Mouse (Mus musculus): ENCODE measurements around the gene Galnt14. TPM values are rescaled to one million over a fixed set of nuclear protein-coding genes. Genes with fewer than 3 reads are reported as not detected.

Galnt14 gene
- polyA plus RNA-seq, 1 experiment from 2014 or later = not detected

- no peaks in the 10 kb centered on the region for H3K4me1 ChIP-seq (ENCODE audit: control insufficient read depth, low read depth, low read length)
- 4% methylated on average over 43 of the region's 43 CpGs for WGBS (ENCODE audit: insufficient replicate concordance)
- no peak overlapping the region for H3K9ac ChIP-seq (ENCODE audit: low read depth, low read length)
- H3K4me3 ChIP-seq (ENCODE audit: low read depth, low read length) = peak overlapping the region; percentile 28; the same call in 1 of the 2 replicates
- peaks cover 40% of the 10 kb centered on the region for H3K27me3 ChIP-seq (ENCODE audit: control insufficient read depth, insufficient read depth, low read depth, low read length)
- H3K4me2 ChIP-seq (ENCODE audit: low read depth, low read length) = peak overlapping the region; percentile 49
- H3K36me3 ChIP-seq (ENCODE audit: control insufficient read depth, insufficient read depth) = no peaks in the 10 kb centered on the region
- no peak overlapping the region for H3K27ac ChIP-seq (ENCODE audit: low read length)
- ATAC-seq (ENCODE audit: low read depth) = no peak
- H3K9me3 ChIP-seq (replicated peaks; ENCODE audit: control insufficient read depth, low read length) = no peaks in the 10 kb centered on the region
Observed at GRCm38 (mm10) chr17:73709131-73710041, 867 bp downstream of the Galnt14 start.

GRCm38 (mm10) chr17:73708451-73708850, 1.8 kb downstream of the Galnt14 start:
- H3K4me2 ChIP-seq (ENCODE audit: low read depth, low read length) = no peak overlapping the region
- no peaks in the 10 kb centered on the region for H3K36me3 ChIP-seq (ENCODE audit: control insufficient read depth, insufficient read depth)
- no peak overlapping the region for H3K9ac ChIP-seq (ENCODE audit: low read depth, low read length)
- WGBS (ENCODE audit: insufficient replicate concordance) = 71% methylated on average over 6 of the region's 6 CpGs
- no peaks in the 10 kb centered on the region for H3K4me1 ChIP-seq (ENCODE audit: control insufficient read depth, low read depth, low read length)
- H3K4me3 ChIP-seq (ENCODE audit: low read depth, low read length) = no peak overlapping the region
- H3K27ac ChIP-seq (ENCODE audit: low read length) = no peak overlapping the region
- H3K27me3 ChIP-seq (ENCODE audit: control insufficient read depth, insufficient read depth, low read depth, low read length) = peaks cover 40% of the 10 kb centered on the region
- no peaks in the 10 kb centered on the region for H3K9me3 ChIP-seq (replicated peaks; ENCODE audit: control insufficient read depth, low read length)
- no peak for ATAC-seq (ENCODE audit: low read depth)

GRCm38 (mm10) chr17:73703571-73703970, 6.7 kb downstream of the Galnt14 start:
- no peak overlapping the region for H3K4me3 ChIP-seq (ENCODE audit: low read depth, low read length)
- no peak overlapping the region for H3K27ac ChIP-seq (ENCODE audit: low read length)
- peaks cover 4% of the 10 kb centered on the region; the same call in 1 of the 2 replicates for H3K27me3 ChIP-seq (ENCODE audit: control insufficient read depth, insufficient read depth, low read depth, low read length)
- H3K9ac ChIP-seq (ENCODE audit: low read depth, low read length) = no peak overlapping the region
- no peaks in the 10 kb centered on the region for H3K36me3 ChIP-seq (ENCODE audit: control insufficient read depth, insufficient read depth)
- H3K9me3 ChIP-seq (replicated peaks; ENCODE audit: control insufficient read depth, low read length) = no peaks in the 10 kb centered on the region
- no peak for ATAC-seq (ENCODE audit: low read depth)
- no peaks in the 10 kb centered on the region for H3K4me1 ChIP-seq (ENCODE audit: control insufficient read depth, low read depth, low read length)
- H3K4me2 ChIP-seq (ENCODE audit: low read depth, low read length) = no peak overlapping the region

GRCm38 (mm10) chr17:73701016-73701415, 9.2 kb downstream of the Galnt14 start:
- no peaks in the 10 kb centered on the region for H3K27me3 ChIP-seq (ENCODE audit: control insufficient read depth, insufficient read depth, low read depth, low read length)
- H3K36me3 ChIP-seq (ENCODE audit: control insufficient read depth, insufficient read depth) = no peaks in the 10 kb centered on the region
- no peak overlapping the region for H3K4me3 ChIP-seq (ENCODE audit: low read depth, low read length)
- WGBS (ENCODE audit: insufficient replicate concordance) = 37% methylated on average over 7 of the region's 7 CpGs
- H3K9me3 ChIP-seq (replicated peaks; ENCODE audit: control insufficient read depth, low read length) = no peaks in the 10 kb centered on the region
- H3K4me2 ChIP-seq (ENCODE audit: low read depth, low read length) = no peak overlapping the region
- H3K9ac ChIP-seq (ENCODE audit: low read depth, low read length) = no peak overlapping the region
- no peak for ATAC-seq (ENCODE audit: low read depth)
- H3K4me1 ChIP-seq (ENCODE audit: control insufficient read depth, low read depth, low read length) = no peaks in the 10 kb centered on the region
- H3K27ac ChIP-seq (ENCODE audit: low read length) = no peak overlapping the region

- no peak overlapping the region for H3K9ac ChIP-seq (ENCODE audit: low read depth, low read length)
- ATAC-seq (ENCODE audit: low read depth) = no peak
- WGBS (ENCODE audit: insufficient replicate concordance) = 57% methylated on average over 6 of the region's 6 CpGs
- no peak overlapping the region for H3K4me3 ChIP-seq (ENCODE audit: low read depth, low read length)
- H3K4me2 ChIP-seq (ENCODE audit: low read depth, low read length) = no peak overlapping the region
- H3K27me3 ChIP-seq (ENCODE audit: control insufficient read depth, insufficient read depth, low read depth, low read length) = no peaks in the 10 kb centered on the region
- no peaks in the 10 kb centered on the region for H3K9me3 ChIP-seq (replicated peaks; ENCODE audit: control insufficient read depth, low read length)
- H3K27ac ChIP-seq (ENCODE audit: low read length) = no peak overlapping the region
- H3K36me3 ChIP-seq (ENCODE audit: control insufficient read depth, insufficient read depth) = no peaks in the 10 kb centered on the region
- no peaks in the 10 kb centered on the region for H3K4me1 ChIP-seq (ENCODE audit: control insufficient read depth, low read depth, low read length)
Observed at GRCm38 (mm10) chr17:73699881-73700280, 10.4 kb downstream of the Galnt14 start.

- H3K9me3 ChIP-seq (replicated peaks; ENCODE audit: control insufficient read depth, low read length) = no peaks in the 10 kb centered on the region
- H3K36me3 ChIP-seq (ENCODE audit: control insufficient read depth, insufficient read depth) = no peaks in the 10 kb centered on the region
- H3K9ac ChIP-seq (ENCODE audit: low read depth, low read length) = no peak overlapping the region
- H3K4me2 ChIP-seq (ENCODE audit: low read depth, low read length) = no peak overlapping the region
- no peaks in the 10 kb centered on the region for H3K27me3 ChIP-seq (ENCODE audit: control insufficient read depth, insufficient read depth, low read depth, low read length)
- 51% methylated on average over 3 of the region's 3 CpGs for WGBS (ENCODE audit: insufficient replicate concordance)
- H3K4me3 ChIP-seq (ENCODE audit: low read depth, low read length) = no peak overlapping the region
- no peak overlapping the region for H3K27ac ChIP-seq (ENCODE audit: low read length)
- no peaks in the 10 kb centered on the region for H3K4me1 ChIP-seq (ENCODE audit: control insufficient read depth, low read depth, low read length)
- no peak for ATAC-seq (ENCODE audit: low read depth)
Observed at GRCm38 (mm10) chr17:73694206-73694952, 15.9 kb downstream of the Galnt14 start.

- H3K9ac ChIP-seq (ENCODE audit: low read depth, low read length) = no peak overlapping the region
- no peak overlapping the region for H3K27ac ChIP-seq (ENCODE audit: low read length)
- H3K4me3 ChIP-seq (ENCODE audit: low read depth, low read length) = no peak overlapping the region
- no peaks in the 10 kb centered on the region for H3K9me3 ChIP-seq (replicated peaks; ENCODE audit: control insufficient read depth, low read length)
- H3K4me2 ChIP-seq (ENCODE audit: low read depth, low read length) = no peak overlapping the region
- 62% methylated on average over 3 of the region's 3 CpGs for WGBS (ENCODE audit: insufficient replicate concordance)
- no peaks in the 10 kb centered on the region for H3K4me1 ChIP-seq (ENCODE audit: control insufficient read depth, low read depth, low read length)
- H3K36me3 ChIP-seq (ENCODE audit: control insufficient read depth, insufficient read depth) = no peaks in the 10 kb centered on the region
- no peak for ATAC-seq (ENCODE audit: low read depth)
- H3K27me3 ChIP-seq (ENCODE audit: control insufficient read depth, insufficient read depth, low read depth, low read length) = no peaks in the 10 kb centered on the region
Observed at GRCm38 (mm10) chr17:73688261-73688660, 22.0 kb downstream of the Galnt14 start.

- WGBS (ENCODE audit: insufficient replicate concordance) = 66% methylated on average over 8 of the region's 8 CpGs
- H3K4me2 ChIP-seq (ENCODE audit: low read depth, low read length) = no peak overlapping the region
Observed at GRCm38 (mm10) chr17:73686292-73686691, 24.0 kb downstream of the Galnt14 start.

GRCm38 (mm10) chr17:73684746-73685145, 25.5 kb downstream of the Galnt14 start:
- no peak overlapping the region for H3K4me3 ChIP-seq (ENCODE audit: low read depth, low read length)
- H3K4me1 ChIP-seq (ENCODE audit: control insufficient read depth, low read depth, low read length) = no peaks in the 10 kb centered on the region
- H3K4me2 ChIP-seq (ENCODE audit: low read depth, low read length) = no peak overlapping the region
- no peak overlapping the region for H3K27ac ChIP-seq (ENCODE audit: low read length)
- H3K9ac ChIP-seq (ENCODE audit: low read depth, low read length) = no peak overlapping the region
- no peaks in the 10 kb centered on the region for H3K27me3 ChIP-seq (ENCODE audit: control insufficient read depth, insufficient read depth, low read depth, low read length)
- no peak for ATAC-seq (ENCODE audit: low read depth)
- no peaks in the 10 kb centered on the region for H3K9me3 ChIP-seq (replicated peaks; ENCODE audit: control insufficient read depth, low read length)
- 61% methylated on average over 5 of the region's 5 CpGs for WGBS (ENCODE audit: insufficient replicate concordance)
- H3K36me3 ChIP-seq (ENCODE audit: control insufficient read depth, insufficient read depth) = no peaks in the 10 kb centered on the region

More at GRCm38 (mm10) chr17:73686292-73686691, 24.0 kb downstream of the Galnt14 start:
- H3K27me3 ChIP-seq (ENCODE audit: control insufficient read depth, insufficient read depth, low read depth, low read length) = no peaks in the 10 kb centered on the region
- H3K27ac ChIP-seq (ENCODE audit: low read length) = no peak overlapping the region
- no peaks in the 10 kb centered on the region for H3K4me1 ChIP-seq (ENCODE audit: control insufficient read depth, low read depth, low read length)
- H3K4me3 ChIP-seq (ENCODE audit: low read depth, low read length) = no peak overlapping the region
- H3K9me3 ChIP-seq (replicated peaks; ENCODE audit: control insufficient read depth, low read length) = no peaks in the 10 kb centered on the region
- no peaks in the 10 kb centered on the region for H3K36me3 ChIP-seq (ENCODE audit: control insufficient read depth, insufficient read depth)
- no peak for ATAC-seq (ENCODE audit: low read depth)
- H3K9ac ChIP-seq (ENCODE audit: low read depth, low read length) = no peak overlapping the region

Data from liver, embryonic 16.5 days (tissue).